Mouse (Mus musculus): ENCODE data around the gene Aida.

DNA sequence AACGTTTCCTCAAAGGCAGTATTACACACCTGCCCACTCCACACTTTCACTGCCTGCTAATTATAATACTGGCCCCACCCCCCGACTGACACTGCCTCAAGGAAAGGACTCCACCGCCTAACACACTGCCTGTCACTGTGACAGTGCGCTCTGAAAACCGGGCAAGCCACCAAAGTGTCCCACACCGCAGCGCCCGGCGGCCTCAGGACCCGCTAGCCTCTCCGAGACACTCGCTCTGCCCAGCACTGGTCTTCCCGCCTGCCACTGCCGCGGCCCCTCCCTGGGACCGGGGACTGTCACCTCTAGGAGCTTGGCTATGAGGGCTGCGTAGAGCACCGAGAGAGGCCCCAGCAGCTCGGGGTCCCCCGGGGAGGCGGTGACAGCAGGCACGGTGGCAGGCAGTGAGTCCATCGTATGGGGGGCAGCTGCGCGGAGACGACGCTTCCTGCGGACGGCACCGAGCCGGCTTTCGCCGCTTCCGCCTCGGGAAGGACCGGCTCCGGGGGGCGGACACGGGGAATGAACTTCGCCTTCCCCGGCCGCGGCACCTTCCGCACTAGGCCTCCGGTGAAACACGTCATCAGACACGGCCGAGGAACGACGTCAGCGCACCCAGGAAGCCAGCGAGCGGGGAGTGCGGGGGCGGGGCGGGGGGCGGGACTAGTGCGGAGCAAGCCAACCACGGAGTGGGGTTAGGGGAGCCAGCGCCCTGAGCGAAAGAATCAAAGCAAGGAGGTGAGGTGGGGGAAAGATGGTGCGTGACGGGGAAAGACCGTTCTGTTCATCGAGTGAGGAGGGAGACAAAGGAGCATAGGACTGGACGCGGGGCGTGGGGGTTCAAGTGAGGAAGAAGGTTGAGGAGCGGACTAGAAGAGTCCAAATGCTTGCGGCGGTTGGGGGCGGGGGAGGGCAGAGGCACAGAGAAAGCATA is 48.8 kb downstream of the Aida start:
- TF ChIP-seq CTCF (IDR thresholded peaks at IDR 0.05; ENCODE audit: insufficient read depth, low read depth, low read length) (no peak), POLR2A (IDR thresholded peaks at IDR 0.05; ENCODE audit: insufficient read depth, low read depth, low read length) (no peak)
